Mouse (Mus musculus): Measurements from ENCODE around the gene Cfap100. TPM values are rescaled to one million over a fixed set of nuclear protein-coding genes. Genes with fewer than 3 reads are reported as not detected.

Gene Cfap100
- 4.2 TPM for polyA plus RNA-seq (2015; fragmentation: Illumina TruSeq; extraction: RNeasy Lipid Tissue Mini Kit (QIAGEN cat#74804); ENCODE audit: low read depth, low replicate concordance)

DNA sequence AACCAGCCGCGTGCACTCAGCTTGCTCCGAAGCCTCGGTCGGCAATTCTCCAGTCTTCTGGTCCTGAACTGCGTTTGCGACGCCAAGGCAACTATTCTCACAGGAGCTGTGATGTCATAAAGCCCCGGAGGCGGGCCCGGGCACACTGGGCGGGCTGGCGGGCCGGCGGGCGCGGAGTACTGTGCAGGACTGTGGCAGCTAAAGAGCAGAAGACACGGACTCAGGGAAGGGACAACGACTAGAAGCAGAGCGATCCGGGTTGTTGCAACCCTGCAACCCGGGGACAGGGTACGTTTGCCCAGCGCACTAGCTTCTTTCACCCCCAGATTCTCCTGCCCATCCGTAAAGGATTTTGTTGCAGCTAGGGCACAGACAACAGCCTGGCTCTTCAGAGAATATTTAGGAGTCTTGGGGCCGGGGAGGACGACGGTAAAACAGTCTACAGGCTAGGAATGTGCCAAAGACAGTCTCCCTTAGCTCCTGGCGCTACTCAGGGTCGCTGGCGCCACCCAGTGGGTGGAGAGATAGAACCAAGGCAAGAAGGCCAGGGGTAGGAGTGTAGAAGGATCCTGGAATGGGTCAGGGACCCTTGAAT, at the start of gene Cfap100:
Gene Cfap100 (minus strand): TSS at position 418 of the 595 bp plus-strand sequence.

DNA sequence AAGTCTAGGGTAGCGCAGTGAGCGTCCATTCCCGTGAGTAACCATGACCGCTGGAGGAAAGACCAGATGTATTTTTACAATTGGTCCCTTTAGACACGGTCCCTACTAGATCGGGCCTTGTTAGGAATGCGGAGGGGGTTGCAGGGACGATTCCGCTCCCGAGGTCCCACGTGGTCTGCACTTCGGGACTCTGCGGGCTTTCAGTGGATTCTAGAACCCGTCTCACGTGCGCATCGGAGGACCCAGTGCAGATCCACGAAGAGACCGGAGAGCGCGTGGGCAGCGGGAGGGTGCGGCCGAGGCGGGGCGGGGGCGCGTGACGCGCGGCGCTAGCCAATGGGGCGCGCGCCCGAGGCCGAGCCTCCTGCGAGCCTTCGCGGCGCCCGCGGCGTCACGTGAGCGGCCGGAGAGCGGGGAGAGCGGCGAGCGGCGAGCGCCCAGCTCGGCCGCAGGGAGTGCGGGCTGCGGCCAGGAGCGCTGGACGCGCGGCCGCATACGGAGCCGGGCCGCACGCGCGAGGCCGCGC, 33.6 kb upstream of the Cfap100 start, which contains the start of gene Klf15:
Gene Klf15 (plus strand): TSS at position 396 of the 526 bp plus-strand sequence.

GRCm38 (mm10) chr6:90368976-90369724, 59.4 kb downstream of the Cfap100 start, which contains the start of gene Zxdc:
TSS of gene Zxdc (plus strand) at chr6:90369492.

Other genes starting within 250 kb of the Cfap100 start
- gene V1ra8, start 226.0 kb downstream of the Cfap100 start, polyA plus RNA-seq (2015; fragmentation: Illumina TruSeq; extraction: RNeasy Lipid Tissue Mini Kit (QIAGEN cat#74804); ENCODE audit: low read depth, low replicate concordance), result not detected
- not detected for gene Vmn1r53, start 204.4 kb downstream of the Cfap100 start, polyA plus RNA-seq (2015; fragmentation: Illumina TruSeq; extraction: RNeasy Lipid Tissue Mini Kit (QIAGEN cat#74804); ENCODE audit: low read depth, low replicate concordance)
- not detected for gene Vmn1r54, start 182.5 kb downstream of the Cfap100 start, polyA plus RNA-seq (2015; fragmentation: Illumina TruSeq; extraction: RNeasy Lipid Tissue Mini Kit (QIAGEN cat#74804); ENCODE audit: low read depth, low replicate concordance)
- gene BC048671, start 127.6 kb downstream of the Cfap100 start, polyA plus RNA-seq (2015; fragmentation: Illumina TruSeq; extraction: RNeasy Lipid Tissue Mini Kit (QIAGEN cat#74804); ENCODE audit: low read depth, low replicate concordance), result not detected
- not detected for gene Chst13, start 103.6 kb downstream of the Cfap100 start, polyA plus RNA-seq (2015; fragmentation: Illumina TruSeq; extraction: RNeasy Lipid Tissue Mini Kit (QIAGEN cat#74804); ENCODE audit: low read depth, low replicate concordance)
- not detected for gene Uroc1, start 95.5 kb downstream of the Cfap100 start, polyA plus RNA-seq (2015; fragmentation: Illumina TruSeq; extraction: RNeasy Lipid Tissue Mini Kit (QIAGEN cat#74804); ENCODE audit: low read depth, low replicate concordance)
- gene Zxdc, start 59.3 kb downstream of the Cfap100 start, polyA plus RNA-seq (2015; fragmentation: Illumina TruSeq; extraction: RNeasy Lipid Tissue Mini Kit (QIAGEN cat#74804); ENCODE audit: low read depth, low replicate concordance), result 16.2 TPM
- 21.1 TPM for gene Klf15, start 33.8 kb upstream of the Cfap100 start, polyA plus RNA-seq (2015; fragmentation: Illumina TruSeq; extraction: RNeasy Lipid Tissue Mini Kit (QIAGEN cat#74804); ENCODE audit: low read depth, low replicate concordance)
- gene Aldh1l1, start 57.6 kb upstream of the Cfap100 start, polyA plus RNA-seq (2015; fragmentation: Illumina TruSeq; extraction: RNeasy Lipid Tissue Mini Kit (QIAGEN cat#74804); ENCODE audit: low read depth, low replicate concordance), result 52.3 TPM
- 4.4 TPM for gene Slc41a3, start 175.9 kb upstream of the Cfap100 start, polyA plus RNA-seq (2015; fragmentation: Illumina TruSeq; extraction: RNeasy Lipid Tissue Mini Kit (QIAGEN cat#74804); ENCODE audit: low read depth, low replicate concordance)